Mouse (Mus musculus) cerebellum, adult 2 months (tissue): ENCODE measurements around the gene Emg1.

Experiments used
- CTCF ChIP-seq: fragments of 200-500 bp; IDR thresholded peaks from 2 replicates; pipeline ENCODE4 v1.5.1; 2011; ENCODE audit warnings: low read depth, mild to moderate bottlenecking, control low read depth, low read length, moderate library complexity, borderline replicate concordance; ENCODE audit not compliant: insufficient read depth
- POLR2A ChIP-seq: fragments of 200-500 bp; IDR thresholded peaks from 2 replicates; pipeline ENCODE4 v1.6.1; 2011; ENCODE audit warnings: low read length, control low read depth, borderline replicate concordance; ENCODE audit not compliant: insufficient read depth

- TF ChIP-seq POLR2A (peak; percentile 32; the same call in 1 of the 2 replicates), CTCF (no peak)
Observed at GRCm38 (mm10) chr6:124757909-124758848, 46.2 kb upstream of the Emg1 start.
